21 mouse cellular contexts compared by ENCODE assay signal in the genomic region with DNA sequence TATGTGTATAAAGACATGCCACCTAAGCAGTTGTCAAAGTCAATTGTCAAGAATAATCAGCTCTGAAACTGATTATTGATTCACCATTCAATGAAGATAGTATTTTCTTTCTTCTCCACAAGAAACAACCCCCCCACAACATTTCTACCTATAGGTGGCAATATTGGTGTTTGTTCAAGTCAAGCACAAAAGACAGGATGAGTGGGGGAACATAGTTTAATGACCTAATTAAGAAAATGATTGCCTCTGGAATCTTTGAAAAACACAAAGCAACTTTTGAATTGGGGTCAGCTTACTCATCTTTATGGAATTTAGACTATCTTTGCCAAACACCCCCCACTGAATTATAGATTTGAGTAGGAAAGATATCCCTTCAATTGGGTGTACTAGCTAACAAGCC.
DNase-seq lines count a peak whose midpoint lies in the region; ATAC-seq and TF ChIP-seq lines count a peak whose summit lies in the region.
"Had no signal": no experiment of that assay in that cellular context is flagged by ENCODE, and none has a peak within 500 bp of the region (broad histone marks: within the 10 kb centered on the region; RNA-seq: fewer than 3 reads in every experiment).

No protein-coding gene starts in this region.

- H3K36me3 ChIP-seq in intestine, postnatal 0 days (ENCODE audit: control insufficient read depth, insufficient read depth) = no peaks in the 10 kb centered on the region
- no peaks in the 10 kb centered on the region for H3K36me3 ChIP-seq in intestine, embryonic 16.5 days (ENCODE audit: control insufficient read depth, insufficient read depth, low read length)
- H3K36me3 ChIP-seq in lung, postnatal 0 days (ENCODE audit: insufficient read depth, low read length) = no peaks in the 10 kb centered on the region
- H3K36me3 ChIP-seq: embryonic facial prominence, embryonic 10.5 days; heart, embryonic 15.5 days; hindbrain, embryonic 12.5 days; limb, embryonic 10.5 days; lung, embryonic 15.5 days; neural tube, embryonic 12.5 days had no signal

- no peaks in the 10 kb centered on the region for H3K27me3 ChIP-seq in intestine, postnatal 0 days (replicated peaks; ENCODE audit: control insufficient read depth, insufficient read depth, low read length)
- H3K27me3 ChIP-seq in intestine, embryonic 16.5 days (replicated peaks; ENCODE audit: control insufficient read depth, insufficient read depth, low read length) = no peaks in the 10 kb centered on the region
- H3K27me3 ChIP-seq in lung, postnatal 0 days (replicated peaks; ENCODE audit: insufficient read depth, low read length) = no peaks in the 10 kb centered on the region
- H3K27me3 ChIP-seq: heart, embryonic 15.5 days; hindbrain, embryonic 12.5 days; lung, embryonic 15.5 days; neural tube, embryonic 12.5 days had no signal

- no peak for ATAC-seq in intestine, postnatal 0 days
- no peak for ATAC-seq in intestine, embryonic 16.5 days
- ATAC-seq in lung, postnatal 0 days = no peak
- no peak for ATAC-seq in monocyte, adult 5-6 weeks (replicated peaks; ENCODE audit: insufficient number of reproducible peaks, low FRiP score, low TSS enrichment, poor library complexity, severe bottlenecking)
- ATAC-seq: inflammation-experienced regulatory T-cells, adult 6 months had no signal

- H3K27ac ChIP-seq in intestine, postnatal 0 days (ENCODE audit: low read depth, low read length) = no peak overlapping the region
- H3K27ac ChIP-seq in intestine, embryonic 16.5 days (ENCODE audit: low read length) = no peak overlapping the region
- H3K27ac ChIP-seq in lung, postnatal 0 days (ENCODE audit: low read length) = no peak overlapping the region
- H3K27ac ChIP-seq: embryonic facial prominence, embryonic 10.5 days; heart, embryonic 15.5 days; hindbrain, embryonic 12.5 days; limb, embryonic 10.5 days; lung, embryonic 15.5 days; neural tube, embryonic 12.5 days had no signal

- TF ChIP-seq EP300 in lung, postnatal 0 days (IDR thresholded peaks at IDR 0.05) = no peak

- H3K4me3 ChIP-seq in intestine, postnatal 0 days (ENCODE audit: low read depth, low read length) = no peak overlapping the region
- H3K4me3 ChIP-seq in intestine, embryonic 16.5 days (ENCODE audit: low read length) = no peak overlapping the region
- no peak overlapping the region for H3K4me3 ChIP-seq in lung, postnatal 0 days (ENCODE audit: low read depth, low read length)
- H3K4me3 ChIP-seq: embryonic facial prominence, embryonic 10.5 days; heart, embryonic 15.5 days; hindbrain, embryonic 12.5 days; limb, embryonic 10.5 days; lung, embryonic 15.5 days; neural tube, embryonic 12.5 days had no signal

- peak; percentile 17 for DNase-seq in lung, postnatal 0 days (ENCODE audit: low spot score)
- no peak for DNase-seq in lung, postnatal 14 days
- DNase-seq in 416B (ENCODE audit: low read depth) = peak; percentile 51
- DNase-seq in Muller cell, postnatal 12 days (ENCODE audit: inconsistent ontology term) = peak; percentile 92
- DNase-seq in embryo, embryonic 9.5 days (ENCODE audit: extremely low spot score) = no peak
- DNase-seq: cerebellum, adult 2 months; gastrocnemius, postnatal 10 days; heart, adult 11 months; kidney, postnatal 14 days; thymus, postnatal 36 days had no signal

- H3K9me3 ChIP-seq in intestine, postnatal 0 days (ENCODE audit: control insufficient read depth) = no peaks in the 10 kb centered on the region
- H3K9me3 ChIP-seq in intestine, embryonic 16.5 days (ENCODE audit: control insufficient read depth, low read length) = no peaks in the 10 kb centered on the region
- H3K9me3 ChIP-seq in lung, postnatal 0 days (ENCODE audit: low read length) = no peaks in the 10 kb centered on the region
- H3K9me3 ChIP-seq: embryonic facial prominence, embryonic 10.5 days; heart, embryonic 15.5 days; hindbrain, embryonic 12.5 days; limb, embryonic 10.5 days; lung, embryonic 15.5 days; neural tube, embryonic 12.5 days had no signal

- no peak overlapping the region for H3K4me2 ChIP-seq in intestine, postnatal 0 days (replicated peaks; ENCODE audit: low read depth)
- H3K4me2 ChIP-seq in intestine, embryonic 16.5 days (ENCODE audit: low read depth, low read length) = no peak overlapping the region
- no peak overlapping the region for H3K4me2 ChIP-seq in lung, postnatal 0 days (replicated peaks; ENCODE audit: low read depth, low read length)
- H3K4me2 ChIP-seq: heart, embryonic 15.5 days; hindbrain, embryonic 12.5 days; liver, embryonic 11.5 days; lung, embryonic 15.5 days; neural tube, embryonic 12.5 days had no signal

- TF ChIP-seq CTCF in intestine, postnatal 0 days (IDR thresholded peaks at IDR 0.05; ENCODE audit: low read depth) = peak; percentile 41
- TF ChIP-seq CTCF in lung, postnatal 0 days (IDR thresholded peaks at IDR 0.05) = peak; percentile 50

- no peak overlapping the region for H3K9ac ChIP-seq in intestine, postnatal 0 days (ENCODE audit: low read depth, low read length)
- no peak overlapping the region for H3K9ac ChIP-seq in intestine, embryonic 16.5 days (ENCODE audit: low read depth, low read length)
- no peak overlapping the region for H3K9ac ChIP-seq in lung, postnatal 0 days (replicated peaks; ENCODE audit: low read depth)
- H3K9ac ChIP-seq: heart, embryonic 15.5 days; hindbrain, embryonic 12.5 days; lung, embryonic 15.5 days; neural tube, embryonic 12.5 days had no signal

- no peaks in the 10 kb centered on the region for H3K4me1 ChIP-seq in intestine, postnatal 0 days (replicated peaks; ENCODE audit: control insufficient read depth, insufficient read depth, low read length)
- no peaks in the 10 kb centered on the region for H3K4me1 ChIP-seq in intestine, embryonic 16.5 days (ENCODE audit: control insufficient read depth, insufficient read depth, low read length)
- H3K4me1 ChIP-seq in lung, postnatal 0 days (ENCODE audit: insufficient read depth, low read depth, low read length) = no peaks in the 10 kb centered on the region
- H3K4me1 ChIP-seq: embryonic facial prominence, embryonic 10.5 days; limb, embryonic 10.5 days; lung, embryonic 15.5 days; neural tube, embryonic 12.5 days had no signal

Comparison
In these comparisons a context has a peak if more than half of its experiments do, and no peak if none do; other contexts are left out.
1. DNase-seq: peak in lung, postnatal 0 days (single experiment), 416B (single experiment) and Muller cell, postnatal 12 days (single experiment); none in lung, postnatal 14 days (single experiment) and embryo, embryonic 9.5 days (single experiment).